Mouse (Mus musculus): ENCODE data around the gene Alyref.

DNA sequence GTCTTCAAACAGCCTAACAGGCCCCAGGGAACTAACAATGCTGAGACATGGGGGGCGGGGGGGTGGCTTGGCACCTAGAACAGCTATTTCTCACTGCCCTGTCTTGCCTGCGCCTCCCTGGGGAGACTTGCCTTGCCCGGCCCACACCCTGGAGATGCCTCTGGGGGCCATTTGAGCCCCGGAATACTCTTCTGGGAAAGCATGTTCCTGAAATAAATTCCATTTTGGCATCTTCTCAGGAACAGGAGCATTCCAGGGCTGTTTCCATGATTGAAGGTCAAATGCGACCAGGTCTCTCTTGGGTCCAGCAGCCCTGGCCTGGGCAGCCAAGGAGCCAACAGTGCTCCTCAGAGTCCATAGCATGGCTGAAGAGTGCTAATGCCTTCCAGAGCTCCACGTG lies 55.8 kb downstream of the Alyref start:
- no peak for TF ChIP-seq CTCF (IDR thresholded peaks at IDR 0.05; ENCODE audit: extremely low read depth, insufficient read depth, insufficient read length, insufficient replicate concordance)
- TF ChIP-seq POLR2A (IDR thresholded peaks at IDR 0.05; ENCODE audit: low read depth, low read length) = no peak

Measured in spleen, adult 2 months (tissue).